Mouse (Mus musculus) intestine, embryonic 14.5 days (tissue): ENCODE measurements around the gene Cldn24. TPM values are rescaled to one million over a fixed set of nuclear protein-coding genes. Genes with fewer than 3 reads are reported as not detected.

Experiments used
- ATAC-seq: fragments of 200-750 bp; cut with Nextera tagmentation; replicated peaks from 2 replicates; pipeline ENCODE4 v1.8.0; 2017; ENCODE audit warnings: low read depth, moderate number of reproducible peaks, moderate TSS enrichment, moderate library complexity; ENCODE audit not compliant: low FRiP score, low TSS enrichment
- DNase-seq: peaks from one replicate; pipeline ENCODE4 v3.0.0-alpha.2; 2018; ENCODE audit warnings: low spot score
- H3K27ac ChIP-seq: fragments of 300-500 bp; sonication (generic); 2 replicates; pipeline ENCODE4 v1.5.1; 2014; ENCODE audit warnings: low read depth, mild to moderate bottlenecking, control low read depth
- H3K27me3 ChIP-seq: fragments of 300-500 bp; sonication (generic); replicated peaks from 2 replicates; pipeline ENCODE4 v1.6.1; 2014; ENCODE audit warnings: low read length, control low read depth; ENCODE audit not compliant: control insufficient read depth, insufficient read depth
- H3K36me3 ChIP-seq: fragments of 300-500 bp; sonication (generic); 2 replicates; pipeline ENCODE4 v1.6.1; 2014; ENCODE audit warnings: low read length, control low read depth; ENCODE audit not compliant: control insufficient read depth, insufficient read depth
- H3K4me1 ChIP-seq: fragments of 300-500 bp; sonication (generic); replicated peaks from 2 replicates; pipeline ENCODE4 v1.6.1; 2014; ENCODE audit warnings: low read length, control low read depth, mixed read lengths; ENCODE audit not compliant: control insufficient read depth, insufficient read depth
- H3K4me2 ChIP-seq: fragments of 300-500 bp; sonication (generic); 2 replicates; pipeline ENCODE4 v1.6.1; 2014; ENCODE audit warnings: low read length
- H3K4me3 ChIP-seq: fragments of 300-500 bp; sonication (generic); 2 replicates; pipeline ENCODE4 v1.5.1; 2014; ENCODE audit warnings: low read depth, low read length, control low read depth, mixed read lengths
- H3K9ac ChIP-seq: fragments of 300-500 bp; sonication (generic); 2 replicates; pipeline ENCODE4 v1.6.1; 2014; ENCODE audit warnings: mild to moderate bottlenecking, low read length
- H3K9me3 ChIP-seq: fragments of 300-500 bp; sonication (generic); 2 replicates; pipeline ENCODE4 v1.6.1; 2016; ENCODE audit warnings: low read length, control low read depth; ENCODE audit not compliant: control insufficient read depth
- WGBS: fragments of 180-500 bp; shearing (Covaris S2); extraction: QIAGEN DNeasy Blood & Tissue Kit; methylation state at CpG from one replicate; pipeline ENCODE4 v1.1.7; 2014; 5-methylcytosine and 5-hydroxymethylcytosine counted together
- polyA plus RNA-seq: library from polyadenylated mRNA; unstranded; fragments of >200 nt; fragmentation: Nextera tagmentation; extraction: Ambion mirVana; gene quantifications from 2 replicates; pipeline ENCODE4 v1.2.1, GENCODE M21; 2014

Gene Cldn24
- polyA plus RNA-seq = not detected in 2 replicates

DNA sequence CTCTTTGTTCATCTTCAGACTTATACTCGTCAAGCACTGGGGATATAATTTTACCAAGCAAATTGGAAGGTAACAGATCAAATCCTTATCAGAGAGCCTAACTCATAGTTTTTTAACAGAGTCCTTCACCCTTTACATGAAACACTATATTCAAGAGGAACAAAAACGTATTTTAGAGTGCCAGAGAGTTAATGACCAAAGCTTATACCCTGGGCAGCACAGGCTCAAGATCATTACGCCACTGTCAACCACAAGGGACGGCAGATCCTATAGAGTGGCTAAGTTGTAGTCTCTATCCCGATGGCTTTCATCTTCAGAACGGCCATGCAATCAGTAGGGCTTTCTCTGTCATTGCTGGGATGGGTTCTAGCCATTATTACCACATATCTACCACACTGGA, at the start of gene Cldn24:
Cldn24 (plus strand) TSS at position 301 of the 400 bp plus-strand sequence.
- H3K4me1 ChIP-seq = 0 out of 2 replicates have a peak, but pooled peaks cover 4% of the 10 kb centered on the region
- no peaks in the 10 kb centered on the region for H3K27me3 ChIP-seq
- no peaks in the 10 kb centered on the region for H3K36me3 ChIP-seq
- no peak within 1 kb of the TSS for H3K4me2 ChIP-seq
- DNase-seq = no peak
- no peak within 1 kb of the TSS for H3K27ac ChIP-seq
- no peak for ATAC-seq
- H3K4me3 ChIP-seq = no peak within 1 kb of the TSS
- H3K9me3 ChIP-seq = no peaks in the 10 kb centered on the region
- H3K9ac ChIP-seq = no peak within 1 kb of the TSS
- 83% methylated on average over 6 of the region's 6 CpGs for WGBS

- no peaks in the 10 kb centered on the region for H3K9me3 ChIP-seq
- no peak overlapping the region for H3K27ac ChIP-seq
- H3K4me3 ChIP-seq = no peak overlapping the region
- DNase-seq (no peak), ATAC-seq (no peak)
- no peaks in the 10 kb centered on the region for H3K4me1 ChIP-seq
- no peak overlapping the region for H3K9ac ChIP-seq
- no peaks in the 10 kb centered on the region for H3K36me3 ChIP-seq
- 73% methylated on average over 5 of the region's 5 CpGs for WGBS
- H3K4me2 ChIP-seq = no peak overlapping the region
- no peaks in the 10 kb centered on the region for H3K27me3 ChIP-seq
Measured at GRCm38 (mm10) chr8:47772986-47773385, 49.0 kb upstream of the Cldn24 start.

DNA sequence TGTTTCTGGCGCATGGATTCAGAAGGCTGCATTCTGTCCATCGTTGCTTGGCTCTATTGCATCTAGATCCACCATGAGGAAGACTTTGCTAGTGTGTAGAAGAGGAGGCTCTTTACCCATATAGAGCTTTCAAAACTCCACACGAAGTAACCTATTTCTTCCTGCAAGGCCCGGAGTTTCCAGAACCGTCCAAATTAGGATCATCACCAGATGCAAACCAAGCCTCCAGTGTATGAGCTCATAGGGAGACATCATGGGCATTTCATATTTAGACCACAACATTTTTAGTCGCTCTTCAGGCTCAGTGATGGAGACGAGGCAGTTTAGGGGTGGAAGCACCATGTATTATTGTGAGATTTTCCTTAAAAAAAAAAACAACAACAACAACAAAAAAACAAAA, 44.5 kb upstream of the Cldn24 start:
- H3K4me3 ChIP-seq = no peak overlapping the region
- WGBS = 91% methylated on average over 7 of the region's 7 CpGs
- no peak overlapping the region for H3K4me2 ChIP-seq
- ATAC-seq (no peak), DNase-seq (no peak)
- H3K27me3 ChIP-seq = no peaks in the 10 kb centered on the region
- no peak overlapping the region for H3K27ac ChIP-seq
- H3K9ac ChIP-seq = no peak overlapping the region
- H3K4me1 ChIP-seq = no peaks in the 10 kb centered on the region
- H3K36me3 ChIP-seq = no peaks in the 10 kb centered on the region
- H3K9me3 ChIP-seq = no peaks in the 10 kb centered on the region

DNA sequence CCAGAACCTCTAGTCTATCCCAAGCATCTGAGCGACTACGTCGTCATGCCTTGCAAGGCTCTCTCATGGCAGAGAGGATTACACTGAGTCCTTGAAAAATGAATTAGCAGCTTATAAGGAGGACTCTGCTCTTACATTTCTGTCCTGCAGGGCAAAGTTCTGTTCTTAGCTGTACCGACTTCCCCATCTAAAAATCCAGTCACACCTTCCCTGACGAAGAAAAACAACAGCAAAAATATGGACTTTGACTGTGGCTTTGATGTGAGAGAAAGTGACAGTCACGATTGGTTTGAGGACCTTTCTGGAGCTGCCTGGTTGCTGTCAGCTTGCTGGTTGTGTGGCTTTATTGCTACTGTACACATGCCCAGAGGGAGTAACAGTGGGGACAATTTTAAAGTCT, 42.4 kb upstream of the Cldn24 start:
- Histone ChIP-seq H3K4me3 (no peak overlapping the region), H3K9me3 (no peaks in the 10 kb centered on the region), H3K27me3 (no peaks in the 10 kb centered on the region), H3K36me3 (no peaks in the 10 kb centered on the region), H3K4me2 (no peak overlapping the region), H3K9ac (no peak overlapping the region), H3K27ac (no peak overlapping the region), H3K4me1 (no peaks in the 10 kb centered on the region)
- DNase-seq (no peak), ATAC-seq (no peak)
- WGBS = 70% methylated on average over 6 of the region's 6 CpGs

DNA sequence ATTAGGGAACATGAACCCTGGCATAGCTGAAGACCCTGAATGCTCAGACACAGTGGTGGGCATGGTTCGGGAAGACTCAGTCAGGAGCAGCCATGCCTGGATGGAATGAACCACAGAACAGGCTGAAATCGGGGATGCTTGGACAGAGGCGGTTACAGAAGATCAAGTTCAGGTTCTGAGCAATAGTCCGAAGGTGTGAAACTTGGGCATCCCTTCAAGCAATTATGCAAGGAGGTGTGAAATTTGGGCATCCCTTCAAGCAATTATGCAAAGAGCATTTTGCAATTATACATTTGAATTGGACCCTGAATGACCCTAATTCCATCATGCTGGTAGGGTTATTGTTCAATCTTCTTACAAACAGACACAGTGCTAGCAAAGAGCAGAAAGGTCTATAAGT, 40.1 kb upstream of the Cldn24 start:
- Histone ChIP-seq H3K27ac (no peak overlapping the region), H3K4me1 (no peaks in the 10 kb centered on the region), H3K9me3 (no peaks in the 10 kb centered on the region), H3K4me2 (no peak overlapping the region), H3K9ac (no peak overlapping the region), H3K4me3 (no peak overlapping the region), H3K36me3 (no peaks in the 10 kb centered on the region), H3K27me3 (no peaks in the 10 kb centered on the region)
- WGBS = 88% methylated on average over 4 of the region's 4 CpGs
- no peak for ATAC-seq
- no peak for DNase-seq

- WGBS = 96% methylated on average over 2 of the region's 2 CpGs
- no peaks in the 10 kb centered on the region for H3K27me3 ChIP-seq
- H3K27ac ChIP-seq = no peak overlapping the region
- H3K9ac ChIP-seq = no peak overlapping the region
- DNase-seq (no peak), ATAC-seq (no peak)
- no peak overlapping the region for H3K4me2 ChIP-seq
- no peaks in the 10 kb centered on the region for H3K36me3 ChIP-seq
- no peak overlapping the region for H3K4me3 ChIP-seq
- no peaks in the 10 kb centered on the region for H3K4me1 ChIP-seq
- no peaks in the 10 kb centered on the region for H3K9me3 ChIP-seq
Measured at GRCm38 (mm10) chr8:47783544-47783943, 38.4 kb upstream of the Cldn24 start.

DNA sequence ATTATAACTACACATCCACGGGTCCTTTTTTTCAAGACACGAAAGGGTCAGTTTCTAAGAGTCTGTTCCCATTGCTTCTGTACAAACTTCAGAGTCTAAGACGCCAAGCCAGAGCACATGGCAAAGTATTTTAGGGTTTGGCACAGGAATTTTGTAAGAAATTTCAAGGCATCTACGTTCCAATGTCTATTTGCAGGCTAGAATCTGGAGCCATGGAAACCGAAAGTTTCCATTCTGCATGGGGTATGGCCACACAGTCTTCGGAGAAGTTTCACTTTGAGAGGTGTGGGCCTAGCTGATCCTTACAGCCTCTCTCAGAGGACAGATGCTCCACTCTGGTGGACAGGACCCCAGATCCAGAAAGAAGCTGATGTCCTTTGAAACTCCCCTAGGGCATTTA, 38.0 kb upstream of the Cldn24 start:
- H3K36me3 ChIP-seq = no peaks in the 10 kb centered on the region
- H3K27ac ChIP-seq = no peak overlapping the region
- H3K9me3 ChIP-seq = no peaks in the 10 kb centered on the region
- H3K27me3 ChIP-seq = no peaks in the 10 kb centered on the region
- WGBS = 93% methylated on average over 6 of the region's 6 CpGs
- DNase-seq (no peak), ATAC-seq (no peak)
- no peak overlapping the region for H3K4me3 ChIP-seq
- no peaks in the 10 kb centered on the region for H3K4me1 ChIP-seq
- no peak overlapping the region for H3K9ac ChIP-seq
- no peak overlapping the region for H3K4me2 ChIP-seq

DNA sequence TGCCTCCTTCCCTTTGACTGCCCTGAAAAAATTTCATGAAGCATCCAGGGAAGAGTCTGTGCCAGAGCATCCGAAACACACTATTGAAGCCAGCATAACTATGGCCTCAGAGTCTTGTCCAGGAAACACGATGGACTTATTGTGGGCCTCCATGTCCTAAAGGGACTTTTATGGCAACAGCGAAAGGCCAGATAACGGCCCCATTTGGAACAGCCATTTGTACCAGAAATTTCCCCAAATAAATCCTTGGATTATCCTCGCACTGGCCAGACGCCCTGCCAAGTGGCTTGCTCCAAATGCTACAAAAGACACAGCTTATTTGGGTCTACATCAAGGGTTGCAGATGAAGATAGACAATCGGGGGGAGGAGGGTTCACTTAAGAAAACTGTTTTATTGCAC, 37.5 kb upstream of the Cldn24 start:
- no peak overlapping the region for H3K4me2 ChIP-seq
- no peak overlapping the region for H3K4me3 ChIP-seq
- ATAC-seq (no peak), DNase-seq (no peak)
- no peaks in the 10 kb centered on the region for H3K27me3 ChIP-seq
- H3K9ac ChIP-seq = no peak overlapping the region
- H3K36me3 ChIP-seq = no peaks in the 10 kb centered on the region
- H3K4me1 ChIP-seq = no peaks in the 10 kb centered on the region
- 81% methylated on average over 7 of the region's 7 CpGs for WGBS
- H3K9me3 ChIP-seq = no peaks in the 10 kb centered on the region
- no peak overlapping the region for H3K27ac ChIP-seq

GRCm38 (mm10) chr8:47786323-47786722, 35.6 kb upstream of the Cldn24 start:
- ATAC-seq (no peak), DNase-seq (no peak)
- Histone ChIP-seq H3K4me1 (no peaks in the 10 kb centered on the region), H3K4me2 (no peak overlapping the region), H3K36me3 (no peaks in the 10 kb centered on the region), H3K27ac (no peak overlapping the region), H3K4me3 (no peak overlapping the region), H3K9ac (no peak overlapping the region), H3K9me3 (no peaks in the 10 kb centered on the region), H3K27me3 (no peaks in the 10 kb centered on the region)
- WGBS = 89% methylated on average over 15 of the region's 15 CpGs
